Mouse (Mus musculus): ENCODE results near the gene Mboat7. TPM values are rescaled to one million over a fixed set of nuclear protein-coding genes. Genes with fewer than 3 reads are reported as not detected.
A peak's percentile ranks its signal among the peaks of the same experiment; 100 is the strongest.
"Not testable (repeated sequence)": the region's sequence is repeated elsewhere in the genome, so short reads cannot be mapped to it uniquely, and the experiment has no call there.

Gene Mboat7
- polyA plus RNA-seq, 1 experiment from 2014 or later, result 63.6 TPM

GRCm38 (mm10) chr7:3705911-3706310 lies 12.6 kb upstream of the Mboat7 start:
- no peaks in the 10 kb centered on the region for H3K9me3 ChIP-seq
- H3K36me3 ChIP-seq, result peaks cover 23% of the 10 kb centered on the region
- H3K27me3 ChIP-seq, result no peaks in the 10 kb centered on the region
- peak overlapping the region; percentile 46 for H3K4me2 ChIP-seq
- no peak for ATAC-seq (ENCODE audit: insufficient number of reproducible peaks, low FRiP score, low TSS enrichment, low read depth)
- peaks cover 13% of the 10 kb centered on the region for H3K4me1 ChIP-seq
- H3K27ac ChIP-seq, result no peak overlapping the region
- H3K4me3 ChIP-seq, result peak overlapping the region; percentile 65
- WGBS, result 33% methylated on average over 6 of the region's 6 CpGs
- 0 out of 2 replicates have a peak overlapping the region, but pooled peaks have one; percentile 23 for H3K9ac ChIP-seq

GRCm38 (mm10) chr7:3705461-3705860 lies 12.1 kb upstream of the Mboat7 start:
- not testable (repeated sequence) for H3K9me3 ChIP-seq; H3K27me3 ChIP-seq; ATAC-seq (ENCODE audit: insufficient number of reproducible peaks, low FRiP score, low TSS enrichment, low read depth)
- Histone ChIP-seq H3K36me3 (peaks cover 24% of the 10 kb centered on the region), H3K4me1 (peaks cover 13% of the 10 kb centered on the region), H3K4me2 (peak overlapping the region; percentile 46), H3K9ac (peak overlapping the region; percentile 75), H3K27ac (peak overlapping the region; percentile 93), H3K4me3 (peak overlapping the region; percentile 65)
- WGBS, result 3% methylated on average over 7 of the region's 7 CpGs

- Histone ChIP-seq H3K27ac (peak overlapping the region; percentile 93), H3K9ac (peak overlapping the region; percentile 75), H3K4me2 (peak overlapping the region; percentile 46), H3K36me3 (peaks cover 34% of the 10 kb centered on the region), H3K9me3 (no peaks in the 10 kb centered on the region), H3K4me3 (peak overlapping the region; percentile 65), H3K27me3 (no peaks in the 10 kb centered on the region), H3K4me1 (peaks cover 13% of the 10 kb centered on the region)
- no peak for ATAC-seq (ENCODE audit: insufficient number of reproducible peaks, low FRiP score, low TSS enrichment, low read depth)
- under 1% methylated on average over 20 of the region's 20 CpGs for WGBS
These were observed 11.2 kb upstream of the Mboat7 start for GRCm38 (mm10) chr7:3704475-3704874.

- no peaks in the 10 kb centered on the region for H3K9me3 ChIP-seq
- H3K4me1 ChIP-seq, result peaks cover 13% of the 10 kb centered on the region
- H3K4me2 ChIP-seq, result peak within 1 kb of the TSS; percentile 49
- peak within 1 kb of the TSS; percentile 75 for H3K9ac ChIP-seq
- under 1% methylated on average over 42 of the region's 42 CpGs for WGBS
- H3K27ac ChIP-seq, result peak within 1 kb of the TSS; percentile 93
- peak; percentile 91 for ATAC-seq (ENCODE audit: insufficient number of reproducible peaks, low FRiP score, low TSS enrichment, low read depth)
- H3K36me3 ChIP-seq, result peaks cover 39% of the 10 kb centered on the region
- H3K4me3 ChIP-seq, result peak within 1 kb of the TSS; percentile 65
- H3K27me3 ChIP-seq, result no peaks in the 10 kb centered on the region
These were observed 10.6 kb upstream of the Mboat7 start, which contains the start of gene Rps9 for GRCm38 (mm10) chr7:3703879-3704441. Rps9 (plus strand) TSS chr7:3703993.

- peak; percentile 7 for ATAC-seq (ENCODE audit: insufficient number of reproducible peaks, low FRiP score, low TSS enrichment, low read depth)
- H3K4me1 ChIP-seq, result peaks cover 13% of the 10 kb centered on the region
- H3K9ac ChIP-seq, result peak overlapping the region; percentile 39
- peak overlapping the region; percentile 93 for H3K27ac ChIP-seq
- H3K4me3 ChIP-seq, result peak overlapping the region; percentile 65
- no peaks in the 10 kb centered on the region for H3K27me3 ChIP-seq
- peaks cover 46% of the 10 kb centered on the region for H3K36me3 ChIP-seq
- H3K4me2 ChIP-seq, result peak overlapping the region; percentile 49
- no peaks in the 10 kb centered on the region for H3K9me3 ChIP-seq
- WGBS, result 20% methylated on average over 6 of the region's 6 CpGs
These were observed 10.0 kb upstream of the Mboat7 start for GRCm38 (mm10) chr7:3703148-3703878.

GRCm38 (mm10) chr7:3698471-3698870 lies 5.1 kb upstream of the Mboat7 start:
- H3K9me3 ChIP-seq, result no peaks in the 10 kb centered on the region
- peaks cover 8% of the 10 kb centered on the region for H3K4me1 ChIP-seq
- no peak overlapping the region for H3K27ac ChIP-seq
- no peak overlapping the region for H3K4me3 ChIP-seq
- 90% methylated on average over 6 of the region's 6 CpGs for WGBS
- ATAC-seq (ENCODE audit: insufficient number of reproducible peaks, low FRiP score, low TSS enrichment, low read depth), result no peak
- peaks cover 49% of the 10 kb centered on the region for H3K36me3 ChIP-seq
- no peak overlapping the region for H3K4me2 ChIP-seq
- no peak overlapping the region for H3K9ac ChIP-seq
- no peaks in the 10 kb centered on the region for H3K27me3 ChIP-seq

- peaks cover 21% of the 10 kb centered on the region for H3K4me1 ChIP-seq
- peak overlapping the region; percentile 80 for H3K9ac ChIP-seq
- H3K9me3 ChIP-seq; ATAC-seq (ENCODE audit: insufficient number of reproducible peaks, low FRiP score, low TSS enrichment, low read depth); H3K27me3 ChIP-seq: not testable (repeated sequence)
- peak overlapping the region; percentile 84 for H3K4me2 ChIP-seq
- H3K36me3 ChIP-seq, result peaks cover 37% of the 10 kb centered on the region
- peak overlapping the region; percentile 99 for H3K27ac ChIP-seq
- peak overlapping the region; percentile 68 for H3K4me3 ChIP-seq
- WGBS, result 2% methylated on average over 9 of the region's 9 CpGs
These were observed 1.6 kb upstream of the Mboat7 start for GRCm38 (mm10) chr7:3694949-3695305.

GRCm38 (mm10) chr7:3694076-3694948 lies 989 bp upstream of the Mboat7 start:
- H3K27ac ChIP-seq, result peak overlapping the region; percentile 99
- under 1% methylated on average over 52 of the region's 55 CpGs for WGBS
- peak overlapping the region; percentile 68 for H3K4me3 ChIP-seq
- H3K4me2 ChIP-seq, result peak overlapping the region; percentile 84
- peak; percentile 70 for ATAC-seq (ENCODE audit: insufficient number of reproducible peaks, low FRiP score, low TSS enrichment, low read depth)
- peak overlapping the region; percentile 80 for H3K9ac ChIP-seq
- H3K27me3 ChIP-seq, result no peaks in the 10 kb centered on the region
- H3K36me3 ChIP-seq, result peaks cover 34% of the 10 kb centered on the region
- no peaks in the 10 kb centered on the region for H3K9me3 ChIP-seq
- H3K4me1 ChIP-seq, result peaks cover 21% of the 10 kb centered on the region

GRCm38 (mm10) chr7:3693809-3694075 lies 419 bp upstream of the Mboat7 start:
- Histone ChIP-seq H3K27me3 (no peaks in the 10 kb centered on the region), H3K4me1 (peaks cover 21% of the 10 kb centered on the region), H3K4me2 (peak overlapping the region; percentile 84), H3K9me3 (no peaks in the 10 kb centered on the region), H3K9ac (peak overlapping the region; percentile 80), H3K27ac (peak overlapping the region; percentile 99), H3K36me3 (peaks cover 32% of the 10 kb centered on the region), H3K4me3 (peak overlapping the region; percentile 68)
- WGBS, result under 1% methylated on average over 18 of the region's 18 CpGs
- no peak for ATAC-seq (ENCODE audit: insufficient number of reproducible peaks, low FRiP score, low TSS enrichment, low read depth)

- H3K4me3 ChIP-seq, result peak within 1 kb of the TSS; percentile 68
- under 1% methylated on average over 49 of the region's 49 CpGs for WGBS
- peaks cover 31% of the 10 kb centered on the region for H3K36me3 ChIP-seq
- H3K9me3 ChIP-seq, result no peaks in the 10 kb centered on the region
- H3K27me3 ChIP-seq, result no peaks in the 10 kb centered on the region
- H3K9ac ChIP-seq, result peak within 1 kb of the TSS; percentile 80
- H3K4me1 ChIP-seq, result peaks cover 21% of the 10 kb centered on the region
- H3K4me2 ChIP-seq, result peak within 1 kb of the TSS; percentile 84
- peak within 1 kb of the TSS; percentile 99 for H3K27ac ChIP-seq
- no peak; the same call in 1 of the 2 replicates for ATAC-seq (ENCODE audit: insufficient number of reproducible peaks, low FRiP score, low TSS enrichment, low read depth)
These were observed 839 bp downstream of the Mboat7 start, which contains the start of gene Tsen34 for GRCm38 (mm10) chr7:3692382-3692986. Tsen34 (plus strand) TSS chr7:3692863.

- peak overlapping the region; percentile 80 for H3K9ac ChIP-seq
- H3K4me3 ChIP-seq, result peak overlapping the region; percentile 68
- ATAC-seq (ENCODE audit: insufficient number of reproducible peaks, low FRiP score, low TSS enrichment, low read depth), result no peak
- H3K4me2 ChIP-seq, result peak overlapping the region; percentile 84
- no peaks in the 10 kb centered on the region for H3K27me3 ChIP-seq
- H3K4me1 ChIP-seq, result peaks cover 21% of the 10 kb centered on the region
- no peaks in the 10 kb centered on the region for H3K9me3 ChIP-seq
- 22% methylated on average over 3 of the region's 3 CpGs for WGBS
- peak overlapping the region; percentile 99; the same call in 1 of the 2 replicates for H3K27ac ChIP-seq
- peaks cover 31% of the 10 kb centered on the region for H3K36me3 ChIP-seq
These were observed 1.4 kb downstream of the Mboat7 start for GRCm38 (mm10) chr7:3691919-3692318.

Measured in limb, embryonic 15.5 days (tissue).